Mouse (Mus musculus) forebrain, embryonic 14.5 days (tissue): ENCODE results near the gene Maml3. TPM values are rescaled to one million over a fixed set of nuclear protein-coding genes. Genes with fewer than 3 reads are reported as not detected.

Source experiments
- ATAC-seq: fragments of 200-750 bp; cut with Nextera tagmentation; 2 replicates; pipeline ENCODE4 v1.8.0; 2017; ENCODE audit warnings: mild to moderate bottlenecking, moderate library complexity
- DNase-seq: peaks from one replicate; pipeline ENCODE4 v3.0.0-alpha.2; 2015; ENCODE audit warnings: low spot score
- H3K27ac ChIP-seq: fragments of 300-500 bp; sonication (generic); 2 replicates; pipeline ENCODE4 v1.5.1; 2014; ENCODE audit warnings: low read depth, mild to moderate bottlenecking, control low read depth, low read length, moderate library complexity
- H3K27me3 ChIP-seq: fragments of 300-500 bp; sonication (generic); replicated peaks from 2 replicates; pipeline ENCODE4 v1.6.1; 2014; ENCODE audit warnings: low read length, control low read depth, mixed read lengths; ENCODE audit not compliant: control insufficient read depth, insufficient read depth
- H3K36me3 ChIP-seq: fragments of 300-500 bp; sonication (generic); 2 replicates; pipeline ENCODE4 v1.6.1; 2014; ENCODE audit warnings: low read length, control low read depth; ENCODE audit not compliant: control insufficient read depth, insufficient read depth
- H3K4me1 ChIP-seq: fragments of 300-500 bp; sonication (generic); 2 replicates; pipeline ENCODE4 v1.6.1; 2014; ENCODE audit warnings: antibody characterized with exemption, low read length, control low read depth; ENCODE audit not compliant: control insufficient read depth, insufficient read depth
- H3K4me2 ChIP-seq: fragments of 300-500 bp; sonication (generic); 2 replicates; pipeline ENCODE4 v1.6.1; 2014; ENCODE audit warnings: mild to moderate bottlenecking, control low read depth, low read length
- H3K4me3 ChIP-seq: fragments of 300-500 bp; sonication (generic); 2 replicates; pipeline ENCODE4 v1.5.1; 2014; ENCODE audit warnings: low read depth, low read length, control low read depth
- H3K9ac ChIP-seq: fragments of 300-500 bp; sonication (generic); 2 replicates; pipeline ENCODE4 v1.6.1; 2014; ENCODE audit warnings: mild to moderate bottlenecking, low read length, control low read depth, moderate library complexity
- H3K9me3 ChIP-seq: fragments of 300-500 bp; sonication (generic); replicated peaks from 2 replicates; pipeline ENCODE4 v1.6.1; 2016; ENCODE audit warnings: low read length, control low read depth, mixed read lengths; ENCODE audit not compliant: control insufficient read depth
- WGBS: fragments of 180-500 bp; shearing (Covaris S2); extraction: QIAGEN DNeasy Blood & Tissue Kit; methylation state at CpG from one replicate; pipeline ENCODE4 v1.1.7; 2014; 5-methylcytosine and 5-hydroxymethylcytosine counted together
- polyA plus RNA-seq: library from polyadenylated mRNA; unstranded; fragments of >200 nt; fragmentation: Nextera tagmentation; extraction: Ambion mirVana; gene quantifications from 2 replicates; pipeline ENCODE4 v1.2.1, GENCODE M21; 2014

Maml3 gene
- polyA plus RNA-seq, 1 experiment from 2014 or later: 4.2 TPM

DNA sequence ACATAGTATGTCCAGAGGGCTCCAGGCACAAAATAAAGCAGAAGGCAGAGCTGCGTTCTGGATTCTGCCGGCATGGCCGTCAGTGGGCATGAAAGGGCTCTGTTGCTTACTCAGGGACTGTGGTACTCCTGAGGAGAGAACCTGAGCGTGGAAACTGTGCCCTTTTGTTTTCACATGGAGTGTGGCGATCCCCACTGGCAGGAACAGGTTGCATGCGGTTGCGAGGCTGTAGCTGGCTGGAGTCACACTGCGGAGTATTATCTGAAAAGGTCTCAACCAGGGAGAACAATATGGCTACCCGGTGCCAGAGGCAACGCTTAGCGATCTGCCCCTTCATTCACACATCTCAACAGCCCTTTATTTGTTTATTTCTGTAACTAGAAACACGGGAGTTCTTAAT, 353.4 kb downstream of the Maml3 start:
- Histone ChIP-seq H3K9ac (0 out of 2 replicates have a peak overlapping the region, but pooled peaks have one; percentile 17), H3K36me3 (no peaks in the 10 kb centered on the region), H3K27me3 (no peaks in the 10 kb centered on the region), H3K4me2 (no peak overlapping the region), H3K9me3 (no peaks in the 10 kb centered on the region), H3K4me3 (no peak overlapping the region), H3K27ac (0 out of 2 replicates have a peak overlapping the region, but pooled peaks have one; percentile 44), H3K4me1 (peaks cover 24% of the 10 kb centered on the region)
- 57% methylated on average over 12 of the region's 12 CpGs for WGBS
- no peak for DNase-seq
- ATAC-seq: no peak

- no peak for DNase-seq
- 42% methylated on average over 8 of the region's 8 CpGs for WGBS
- peaks cover 24% of the 10 kb centered on the region for H3K4me1 ChIP-seq
Measured at GRCm38 (mm10) chr3:51749812-51750481, 354.9 kb downstream of the Maml3 start.

GRCm38 (mm10) chr3:51749421-51749811, 355.5 kb downstream of the Maml3 start:
- WGBS: 17% methylated on average over 7 of the region's 7 CpGs
- DNase-seq (peak; percentile 64), ATAC-seq (peak; percentile 63)
- peak overlapping the region; percentile 88 for H3K27ac ChIP-seq
- H3K4me3 ChIP-seq: no peak overlapping the region
- no peaks in the 10 kb centered on the region for H3K9me3 ChIP-seq
- peaks cover 24% of the 10 kb centered on the region for H3K4me1 ChIP-seq
- peak overlapping the region; percentile 21; the same call in 1 of the 2 replicates for H3K9ac ChIP-seq
- no peak overlapping the region for H3K4me2 ChIP-seq
- H3K36me3 ChIP-seq: no peaks in the 10 kb centered on the region
- H3K27me3 ChIP-seq: no peaks in the 10 kb centered on the region

More at GRCm38 (mm10) chr3:51749812-51750481, 354.9 kb downstream of the Maml3 start:
- peak; percentile 43 for ATAC-seq
- Histone ChIP-seq H3K27ac (peak overlapping the region; percentile 88), H3K4me3 (no peak overlapping the region), H3K9ac (peak overlapping the region; percentile 33; the same call in 1 of the 2 replicates), H3K4me2 (no peak overlapping the region), H3K27me3 (no peaks in the 10 kb centered on the region), H3K9me3 (no peaks in the 10 kb centered on the region), H3K36me3 (no peaks in the 10 kb centered on the region)

DNA sequence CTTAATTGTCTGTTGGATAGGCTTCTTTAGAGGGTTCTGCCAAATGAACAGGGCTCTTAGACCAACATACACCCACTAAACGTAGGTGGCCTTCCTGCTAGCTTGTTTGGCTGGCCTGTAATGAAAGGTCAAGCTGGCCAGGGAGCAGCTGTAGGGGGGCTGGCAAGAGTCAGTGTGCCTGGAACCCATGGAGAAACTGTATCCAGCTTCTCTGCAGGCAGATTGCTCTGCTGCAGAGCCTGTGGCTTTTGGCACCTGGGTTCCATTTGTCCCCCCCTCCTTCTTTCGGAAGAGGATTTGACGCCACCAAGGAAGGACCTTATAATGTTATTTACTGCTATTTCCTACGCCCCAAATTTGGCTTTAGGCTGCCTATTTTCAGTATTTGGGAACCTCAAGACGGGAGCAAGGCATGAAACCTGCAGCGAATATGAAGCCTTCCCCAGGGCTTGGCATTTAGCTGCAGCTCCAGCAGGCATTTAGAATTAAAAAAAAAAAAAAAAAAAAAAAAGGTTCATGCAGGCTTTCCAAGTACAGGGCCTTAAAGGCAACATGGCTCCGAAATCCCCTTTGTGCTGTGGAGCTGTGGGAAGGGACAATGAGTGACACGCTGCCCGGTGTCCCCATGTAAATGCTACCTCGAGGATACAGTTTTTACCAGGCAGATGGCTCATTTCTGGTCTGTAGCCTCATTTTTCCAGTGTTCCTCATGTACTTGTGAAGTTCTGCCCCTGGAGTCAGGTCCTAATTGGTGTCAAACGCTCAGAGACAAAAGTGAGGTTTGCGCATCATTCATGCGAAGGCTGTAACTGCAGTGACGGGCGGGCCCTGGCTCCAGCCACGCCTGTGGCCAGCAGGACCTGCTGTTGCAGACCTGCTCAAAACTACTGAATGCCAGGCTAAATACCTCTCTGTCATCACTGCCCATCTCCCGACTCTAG, 356.2 kb downstream of the Maml3 start:
- peaks cover 24% of the 10 kb centered on the region for H3K4me1 ChIP-seq
- no peak for DNase-seq

DNA sequence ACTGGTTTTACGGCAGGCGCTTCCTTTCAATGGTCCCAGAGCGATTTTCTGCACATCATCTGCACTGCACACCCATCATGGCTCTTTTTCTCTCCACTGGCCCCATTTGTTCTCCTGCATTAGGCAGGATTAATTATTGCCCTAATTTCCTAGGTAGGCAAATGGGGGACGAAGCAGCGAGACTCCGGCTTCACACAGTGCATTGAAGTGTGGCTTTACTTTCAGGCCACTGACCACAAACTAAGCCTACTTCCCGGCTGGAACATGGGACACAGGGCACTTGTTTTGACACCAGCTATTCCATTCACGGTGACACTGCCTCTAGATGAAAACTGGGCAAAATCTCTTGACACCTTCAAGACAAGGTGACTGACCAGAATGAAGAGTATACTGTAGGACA, 358.1 kb downstream of the Maml3 start:
- no peaks in the 10 kb centered on the region for H3K36me3 ChIP-seq
- no peaks in the 10 kb centered on the region for H3K27me3 ChIP-seq
- peaks cover 24% of the 10 kb centered on the region for H3K4me1 ChIP-seq
- no peak overlapping the region for H3K4me3 ChIP-seq
- no peak for DNase-seq
- WGBS: 30% methylated on average over 8 of the region's 8 CpGs
- H3K9ac ChIP-seq: no peak overlapping the region
- ATAC-seq: no peak
- H3K27ac ChIP-seq: no peak overlapping the region
- no peak overlapping the region for H3K4me2 ChIP-seq
- no peaks in the 10 kb centered on the region for H3K9me3 ChIP-seq

More for the DNA sequence above, 356.2 kb downstream of the Maml3 start:
- Histone ChIP-seq H3K4me2 (no peak overlapping the region), H3K36me3 (no peaks in the 10 kb centered on the region), H3K27me3 (no peaks in the 10 kb centered on the region), H3K27ac (peak overlapping the region; percentile 88), H3K9me3 (no peaks in the 10 kb centered on the region), H3K9ac (no peak overlapping the region), H3K4me3 (no peak overlapping the region)
- WGBS: 77% methylated on average over 17 of the region's 17 CpGs
- peak; percentile 26; the same call in 1 of the 2 replicates for ATAC-seq

GRCm38 (mm10) chr3:51745162-51745561, 359.7 kb downstream of the Maml3 start:
- 94% methylated on average over 8 of the region's 8 CpGs for WGBS
- Histone ChIP-seq H3K27ac (no peak overlapping the region), H3K27me3 (no peaks in the 10 kb centered on the region), H3K4me2 (no peak overlapping the region), H3K4me1 (peaks cover 16% of the 10 kb centered on the region), H3K9me3 (no peaks in the 10 kb centered on the region), H3K36me3 (no peaks in the 10 kb centered on the region), H3K4me3 (no peak overlapping the region), H3K9ac (no peak overlapping the region)
- DNase-seq: no peak
- no peak for ATAC-seq

DNA sequence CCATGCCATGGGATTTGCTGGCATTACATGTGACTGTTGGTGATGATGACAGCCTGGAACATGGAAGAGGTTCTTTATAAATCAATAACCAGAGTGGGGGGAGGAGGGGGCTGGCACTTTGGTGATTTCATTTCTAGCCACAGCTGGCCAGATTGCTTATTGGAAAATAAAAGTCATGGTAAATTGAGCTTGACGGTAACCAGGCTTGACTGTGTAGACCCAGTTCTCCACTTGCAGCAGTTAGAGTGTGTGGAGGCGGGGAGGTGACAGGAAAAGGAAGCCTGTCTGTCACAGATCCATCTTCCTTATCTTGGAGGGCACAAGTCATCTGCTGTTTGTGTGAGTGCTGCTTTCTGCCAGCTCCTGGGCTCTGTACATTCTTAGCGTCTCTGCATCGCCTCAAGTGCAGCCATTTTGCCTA, 360.5 kb downstream of the Maml3 start:
- no peak overlapping the region for H3K4me3 ChIP-seq
- H3K9ac ChIP-seq: no peak overlapping the region
- no peaks in the 10 kb centered on the region for H3K9me3 ChIP-seq
- WGBS: 88% methylated on average over 4 of the region's 4 CpGs
- no peak for ATAC-seq
- no peaks in the 10 kb centered on the region for H3K27me3 ChIP-seq
- H3K27ac ChIP-seq: no peak overlapping the region
- no peak for DNase-seq
- peaks cover 9% of the 10 kb centered on the region for H3K4me1 ChIP-seq
- no peak overlapping the region for H3K4me2 ChIP-seq
- H3K36me3 ChIP-seq: no peaks in the 10 kb centered on the region

DNA sequence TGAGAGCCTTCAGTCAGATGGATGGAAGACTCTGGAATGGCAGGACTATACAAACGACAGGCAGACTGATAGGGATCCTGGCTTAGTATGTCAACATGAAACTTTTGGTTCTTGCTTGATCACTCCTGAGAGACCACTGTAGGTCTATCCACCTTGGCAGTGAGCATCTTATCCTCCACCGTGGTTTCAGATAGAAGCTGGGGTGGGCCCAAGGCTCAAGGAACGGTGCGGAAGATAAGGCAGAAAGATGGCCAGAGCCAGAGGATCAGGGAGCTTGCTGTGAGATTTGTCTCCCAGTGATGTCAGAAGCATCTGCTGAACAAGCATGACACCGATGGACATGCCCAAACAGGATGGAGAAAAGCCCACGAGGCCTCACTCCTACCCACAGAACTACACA, 362.5 kb downstream of the Maml3 start:
- H3K27me3 ChIP-seq: no peaks in the 10 kb centered on the region
- no peak overlapping the region for H3K4me3 ChIP-seq
- no peak overlapping the region for H3K9ac ChIP-seq
- DNase-seq (no peak), ATAC-seq (no peak)
- no peak overlapping the region for H3K4me2 ChIP-seq
- no peak overlapping the region for H3K27ac ChIP-seq
- H3K4me1 ChIP-seq: peaks cover 10% of the 10 kb centered on the region
- H3K9me3 ChIP-seq: no peaks in the 10 kb centered on the region
- WGBS: 94% methylated on average over 6 of the region's 6 CpGs
- no peaks in the 10 kb centered on the region for H3K36me3 ChIP-seq
